Mouse (Mus musculus) liver, embryonic 16.5 days (tissue): Measurements from ENCODE around the gene Cda. TPM values are rescaled to one million over a fixed set of nuclear protein-coding genes. Genes with fewer than 3 reads are reported as not detected.

Source experiments
- ATAC-seq: fragments of 200-750 bp; cut with Nextera tagmentation; 2 replicates; pipeline ENCODE4 v1.8.0; 2017; ENCODE audit warnings: low read depth, mild to moderate bottlenecking, moderate number of reproducible peaks, moderate library complexity
- H3K27ac ChIP-seq: fragments of 300-500 bp; sonication (generic); 2 replicates; pipeline ENCODE4 v1.5.1; 2014; ENCODE audit warnings: mild to moderate bottlenecking, low read length
- H3K27me3 ChIP-seq: fragments of 300-500 bp; sonication (generic); 2 replicates; pipeline ENCODE4 v1.6.1; 2014; ENCODE audit warnings: low read depth, low read length, mixed read lengths; ENCODE audit not compliant: control insufficient read depth, insufficient read depth
- H3K36me3 ChIP-seq: fragments of 300-500 bp; sonication (generic); 2 replicates; pipeline ENCODE4 v1.6.1; 2014; ENCODE audit warnings: mild to moderate bottlenecking; ENCODE audit not compliant: control insufficient read depth, insufficient read depth
- H3K4me1 ChIP-seq: fragments of 300-500 bp; sonication (generic); 2 replicates; pipeline ENCODE4 v1.6.1; 2014; ENCODE audit warnings: low read depth, low read length, mixed read lengths; ENCODE audit not compliant: control insufficient read depth
- H3K4me2 ChIP-seq: fragments of 300-500 bp; sonication (generic); 2 replicates; pipeline ENCODE4 v1.6.1; 2014; ENCODE audit warnings: low read depth, low read length, mixed read lengths
- H3K4me3 ChIP-seq: fragments of 300-500 bp; sonication (generic); 2 replicates; pipeline ENCODE4 v1.5.1; 2014; ENCODE audit warnings: low read depth, mild to moderate bottlenecking, low read length
- H3K9ac ChIP-seq: fragments of 300-500 bp; sonication (generic); 2 replicates; pipeline ENCODE4 v1.6.1; 2014; ENCODE audit warnings: low read depth, low read length
- H3K9me3 ChIP-seq: fragments of 300-500 bp; sonication (generic); replicated peaks from 2 replicates; pipeline ENCODE4 v1.6.1; 2016; ENCODE audit warnings: low read length; ENCODE audit not compliant: control insufficient read depth
- WGBS: fragments of 180-500 bp; shearing (Covaris S2); extraction: QIAGEN DNeasy Blood & Tissue Kit; methylation state at CpG from one replicate; pipeline ENCODE4 v1.1.7; 2014; ENCODE audit not compliant: insufficient replicate concordance; 5-methylcytosine and 5-hydroxymethylcytosine counted together
- polyA plus RNA-seq: library from polyadenylated mRNA; unstranded; fragments of >200 nt; fragmentation: Nextera tagmentation; extraction: Ambion mirVana; gene quantifications from 2 replicates; pipeline ENCODE4 v1.2.1, GENCODE M21; 2015

Cda gene
- 4.6 and 5.7 TPM in 2 replicates for polyA plus RNA-seq

DNA sequence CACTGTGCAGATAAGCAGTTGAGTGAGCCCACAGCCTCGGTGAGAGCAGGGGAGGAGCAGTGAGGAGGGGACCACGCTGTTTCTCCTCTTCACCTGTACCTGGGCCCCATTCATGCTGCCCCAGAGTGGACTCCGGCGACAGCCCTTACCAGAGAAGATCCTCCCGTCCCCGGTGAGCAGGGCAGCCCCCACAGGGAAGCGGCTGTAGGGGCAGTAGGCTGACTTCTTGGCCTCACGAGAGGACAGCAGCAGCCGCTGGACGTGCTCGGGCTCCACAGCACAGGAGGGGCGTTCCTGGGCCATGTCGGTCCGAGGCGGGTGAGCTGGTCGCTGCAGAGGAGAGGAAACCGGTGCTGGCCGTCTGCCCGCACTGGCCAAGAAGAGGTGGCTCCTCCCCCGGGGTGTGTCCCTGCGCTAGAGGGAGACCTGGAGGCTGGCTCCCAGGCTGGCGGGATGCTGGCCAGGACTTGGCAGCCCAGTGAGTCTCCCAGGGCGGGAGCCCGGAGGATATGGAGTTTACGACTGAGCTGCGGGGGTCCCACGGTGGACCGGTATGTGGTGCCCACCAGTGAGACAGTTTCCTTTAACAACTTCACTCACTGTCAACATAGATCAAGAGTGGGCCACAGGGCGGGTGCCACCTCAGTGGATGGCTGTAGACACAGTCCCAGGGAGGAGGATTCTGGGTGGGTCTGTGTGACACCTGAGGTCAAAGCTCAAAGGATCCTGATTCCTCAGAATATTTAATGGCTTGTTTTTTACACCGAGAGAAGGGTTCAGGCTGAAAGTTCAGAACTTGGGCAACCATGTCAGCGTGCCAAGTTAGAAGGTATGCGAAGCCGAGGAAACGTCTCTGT is at the start of gene Cda:
Gene Cda (minus strand): TSS at position 352 of the 857 bp plus-strand sequence.
- WGBS = 4% methylated on average over 34 of the region's 34 CpGs
- H3K27ac ChIP-seq = peak within 1 kb of the TSS; percentile 33; the same call in 1 of the 2 replicates

DNA sequence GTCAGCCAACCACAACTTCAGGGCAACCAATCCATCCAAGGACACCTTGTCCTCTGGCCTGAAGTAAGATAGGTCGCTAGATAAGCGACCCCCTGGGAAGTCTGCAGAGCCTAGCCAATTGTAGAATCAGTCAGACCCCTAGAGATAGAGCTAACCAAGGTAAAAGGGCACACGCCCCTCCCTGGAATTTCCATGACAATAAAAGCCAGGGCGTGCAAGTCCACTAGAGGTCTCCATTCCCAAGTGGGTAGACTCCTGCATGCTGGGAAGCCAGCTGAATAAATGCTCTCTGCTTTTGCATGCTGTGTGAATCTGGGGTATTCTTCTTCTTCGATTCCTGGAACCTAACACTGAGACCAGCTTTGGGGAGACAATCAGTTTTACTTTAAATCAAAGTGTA is 48.6 kb upstream of the Cda start:
- Histone ChIP-seq H3K27me3 (peaks cover 2% of the 10 kb centered on the region; the same call in 1 of the 2 replicates), H3K27ac (no peak overlapping the region), H3K9me3 (no peaks in the 10 kb centered on the region), H3K4me2 (no peak overlapping the region), H3K9ac (no peak overlapping the region), H3K36me3 (no peaks in the 10 kb centered on the region), H3K4me1 (no peaks in the 10 kb centered on the region), H3K4me3 (no peak overlapping the region)
- WGBS = 51% methylated on average over 5 of the region's 5 CpGs
- ATAC-seq = no peak

More for the DNA sequence above, at the start of gene Cda:
- H3K4me3 ChIP-seq = peak within 1 kb of the TSS; percentile 53
- peaks cover 3% of the 10 kb centered on the region; the same call in 1 of the 2 replicates for H3K27me3 ChIP-seq
- peak within 1 kb of the TSS; percentile 45; the same call in 1 of the 2 replicates for H3K9ac ChIP-seq
- no peaks in the 10 kb centered on the region; the same call in 1 of the 2 replicates for H3K4me1 ChIP-seq
- ATAC-seq = peak; percentile 92
- peak within 1 kb of the TSS; percentile 40 for H3K4me2 ChIP-seq
- no peaks in the 10 kb centered on the region for H3K36me3 ChIP-seq
- H3K9me3 ChIP-seq = no peaks in the 10 kb centered on the region

DNA sequence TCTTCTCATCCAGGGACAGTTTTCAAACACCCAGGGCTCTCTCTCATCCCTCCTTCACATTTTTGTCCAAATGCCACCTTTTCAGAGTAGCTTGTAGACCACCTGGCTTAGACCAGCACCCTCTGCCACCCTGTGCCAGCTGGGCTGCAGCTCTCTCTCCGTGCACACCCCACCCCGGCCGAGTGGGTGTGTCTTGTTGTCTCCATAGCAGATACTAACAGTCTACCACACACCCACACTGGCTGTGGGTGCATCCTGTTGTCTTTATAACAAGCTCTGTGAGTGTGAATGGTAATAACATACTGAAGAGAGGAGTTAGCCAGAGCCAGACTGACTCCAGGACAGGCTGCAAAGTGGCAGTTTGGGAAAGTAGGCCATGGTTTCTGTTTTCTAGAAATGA is 48.2 kb upstream of the Cda start:
- Histone ChIP-seq H3K27ac (no peak overlapping the region), H3K36me3 (no peaks in the 10 kb centered on the region), H3K4me1 (no peaks in the 10 kb centered on the region), H3K9ac (no peak overlapping the region), H3K9me3 (no peaks in the 10 kb centered on the region), H3K4me3 (no peak overlapping the region), H3K27me3 (peaks cover 2% of the 10 kb centered on the region; the same call in 1 of the 2 replicates), H3K4me2 (no peak overlapping the region)
- ATAC-seq = no peak
- 39% methylated on average over 3 of the region's 3 CpGs for WGBS

DNA sequence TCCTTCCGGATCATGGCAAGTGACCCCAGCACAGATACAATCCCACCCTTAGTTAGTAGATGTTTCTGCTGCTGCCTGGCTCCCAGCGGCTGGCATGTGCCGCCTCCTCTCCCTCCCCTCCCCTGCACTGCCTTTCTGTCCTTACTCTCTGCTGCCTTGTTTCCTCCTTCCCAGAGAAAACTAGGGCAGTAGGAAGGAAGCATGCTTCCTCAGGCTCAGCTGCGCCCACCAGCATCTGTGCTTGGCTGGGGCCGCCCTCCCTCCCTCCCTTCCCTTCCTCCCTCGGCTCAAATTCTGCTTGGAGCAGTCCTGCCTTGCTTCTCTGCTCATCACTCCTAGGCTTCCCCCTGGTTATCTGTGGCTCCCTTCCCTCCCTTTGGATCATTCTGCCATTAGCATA is 46.9 kb upstream of the Cda start:
- no peak overlapping the region for H3K4me3 ChIP-seq
- H3K9me3 ChIP-seq = no peaks in the 10 kb centered on the region
- no peaks in the 10 kb centered on the region for H3K4me1 ChIP-seq
- H3K27ac ChIP-seq = no peak overlapping the region
- no peak for ATAC-seq
- H3K27me3 ChIP-seq = peaks cover 2% of the 10 kb centered on the region; the same call in 1 of the 2 replicates
- H3K36me3 ChIP-seq = no peaks in the 10 kb centered on the region
- WGBS = 28% methylated on average over 6 of the region's 6 CpGs
- H3K4me2 ChIP-seq = no peak overlapping the region
- H3K9ac ChIP-seq = no peak overlapping the region

DNA sequence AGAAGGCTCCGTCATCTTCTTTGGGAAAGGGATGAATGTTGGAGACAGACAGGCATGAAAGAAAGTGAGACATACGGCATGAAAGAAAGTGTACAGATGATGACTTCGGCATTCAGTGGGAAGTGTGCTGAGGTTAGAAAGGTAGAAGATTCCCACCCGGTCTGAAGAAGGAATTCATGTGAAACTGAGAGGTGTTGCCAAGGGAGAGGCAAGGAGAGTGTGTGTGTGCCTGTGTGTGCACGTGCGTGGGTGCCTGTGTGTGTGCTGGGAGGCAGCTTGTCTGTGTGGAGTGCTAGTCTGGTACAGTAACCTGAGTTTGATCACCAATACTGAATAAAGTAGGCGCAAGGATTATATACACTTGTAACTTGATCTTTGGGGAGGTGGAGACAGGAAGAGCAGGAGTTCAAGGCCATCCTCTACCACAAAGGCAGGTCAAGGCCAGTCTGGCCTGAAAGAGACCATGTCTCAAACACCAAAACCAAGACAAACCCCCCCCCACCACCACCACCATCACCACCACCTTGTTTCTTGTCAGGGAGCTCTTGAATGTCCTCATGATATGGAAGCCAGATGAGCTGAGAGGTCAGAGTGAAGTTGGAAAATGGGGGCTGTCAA is 43.8 kb upstream of the Cda start:
- 42% methylated on average over 7 of the region's 7 CpGs for WGBS
- H3K27ac ChIP-seq = no peak overlapping the region
- no peak for ATAC-seq
- H3K9me3 ChIP-seq = no peaks in the 10 kb centered on the region
- no peaks in the 10 kb centered on the region for H3K4me1 ChIP-seq
- peaks cover 2% of the 10 kb centered on the region; the same call in 1 of the 2 replicates for H3K27me3 ChIP-seq
- no peaks in the 10 kb centered on the region for H3K36me3 ChIP-seq
- no peak overlapping the region for H3K4me3 ChIP-seq
- H3K9ac ChIP-seq = no peak overlapping the region
- H3K4me2 ChIP-seq = no peak overlapping the region

DNA sequence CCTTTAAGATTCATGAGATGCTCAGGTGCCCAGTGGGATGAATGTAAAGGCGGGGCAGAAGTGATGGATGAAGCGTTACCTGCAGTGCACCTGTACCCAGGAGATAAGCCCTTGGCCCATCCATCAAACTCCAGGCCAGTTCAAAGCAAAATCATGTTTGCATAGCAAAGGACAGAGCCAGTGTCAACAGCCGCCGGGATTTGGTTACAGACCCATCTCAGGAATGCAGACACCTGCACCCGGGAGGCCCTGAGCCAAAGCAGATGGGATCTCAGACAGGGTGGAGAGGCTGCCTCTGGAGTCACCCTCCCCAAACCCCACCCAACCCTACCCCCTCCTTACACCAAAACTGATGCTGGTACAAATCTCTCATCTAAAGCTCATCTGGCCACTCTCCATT is 43.2 kb upstream of the Cda start:
- WGBS = 35% methylated on average over 5 of the region's 5 CpGs

DNA sequence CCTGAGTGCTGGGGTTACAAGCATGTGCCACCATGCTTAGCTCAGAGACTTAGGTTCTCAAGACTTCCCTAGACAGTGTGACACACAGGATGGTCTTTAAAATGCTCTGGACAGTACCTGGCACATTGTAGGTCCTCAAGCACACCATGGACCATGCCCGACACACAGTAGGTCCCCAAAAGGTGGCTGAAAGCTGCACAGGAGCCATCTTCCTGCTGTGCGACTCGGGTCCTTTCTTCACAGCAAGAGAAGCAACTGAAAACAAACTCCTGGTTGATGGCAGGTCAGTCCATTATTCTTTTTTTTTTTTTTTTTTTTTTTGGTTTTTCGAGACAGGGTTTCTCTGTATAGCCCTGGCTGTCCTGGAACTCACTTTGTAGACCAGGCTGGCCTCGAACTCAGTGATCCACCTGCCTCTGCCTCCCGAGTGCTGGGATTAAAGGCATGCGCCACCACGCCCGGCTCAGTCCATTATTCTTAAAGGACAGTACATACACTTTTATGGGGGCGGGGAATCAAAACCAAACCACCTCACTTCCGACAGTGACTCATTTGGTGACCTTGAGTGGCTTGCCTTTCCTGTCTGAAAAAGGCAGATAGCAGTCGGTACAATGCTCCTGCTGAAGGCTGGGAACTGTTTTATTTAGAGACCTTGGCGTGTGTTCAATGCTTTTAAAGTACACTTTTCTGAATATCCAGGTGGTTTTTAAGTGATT is 39.8 kb upstream of the Cda start:
- no peaks in the 10 kb centered on the region for H3K9me3 ChIP-seq
- ATAC-seq = no peak
- H3K9ac ChIP-seq = no peak overlapping the region
- H3K27me3 ChIP-seq = no peaks in the 10 kb centered on the region
- H3K4me1 ChIP-seq = no peaks in the 10 kb centered on the region
- H3K4me2 ChIP-seq = no peak overlapping the region
- 26% methylated on average over 12 of the region's 13 CpGs for WGBS
- H3K36me3 ChIP-seq = no peaks in the 10 kb centered on the region
- H3K27ac ChIP-seq = no peak overlapping the region
- no peak overlapping the region for H3K4me3 ChIP-seq

More for the DNA sequence above, 43.2 kb upstream of the Cda start:
- ATAC-seq = no peak
- peaks cover 2% of the 10 kb centered on the region; the same call in 1 of the 2 replicates for H3K27me3 ChIP-seq
- H3K27ac ChIP-seq = no peak overlapping the region
- no peak overlapping the region for H3K4me3 ChIP-seq
- H3K4me2 ChIP-seq = no peak overlapping the region
- no peaks in the 10 kb centered on the region for H3K9me3 ChIP-seq
- H3K4me1 ChIP-seq = no peaks in the 10 kb centered on the region
- H3K9ac ChIP-seq = no peak overlapping the region
- H3K36me3 ChIP-seq = no peaks in the 10 kb centered on the region

DNA sequence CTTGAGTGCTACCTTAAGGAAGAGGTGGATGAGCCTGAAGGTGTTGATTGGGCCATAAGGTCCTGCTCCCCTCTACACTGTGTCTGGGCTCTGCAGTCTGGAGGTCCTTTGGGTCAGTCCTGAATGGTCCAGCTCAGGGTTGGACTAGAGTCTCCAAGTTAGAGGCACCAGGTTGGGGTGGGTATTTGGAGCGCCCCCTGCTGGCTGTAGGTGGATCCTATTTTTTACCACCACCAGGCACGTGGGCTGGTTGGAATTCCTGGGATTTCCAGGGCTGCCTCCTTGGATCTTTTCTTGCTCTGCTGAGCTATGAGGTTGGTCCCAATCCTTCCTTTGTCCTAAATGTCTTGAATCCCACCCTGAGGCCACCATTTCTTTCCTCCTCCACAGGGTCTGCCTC is 37.0 kb upstream of the Cda start:
- no peak overlapping the region for H3K4me2 ChIP-seq
- H3K9me3 ChIP-seq = no peaks in the 10 kb centered on the region
- H3K4me1 ChIP-seq = no peaks in the 10 kb centered on the region
- no peak overlapping the region for H3K4me3 ChIP-seq
- no peaks in the 10 kb centered on the region for H3K36me3 ChIP-seq
- no peak for ATAC-seq
- no peaks in the 10 kb centered on the region; the same call in 1 of the 2 replicates for H3K27me3 ChIP-seq
- H3K9ac ChIP-seq = no peak overlapping the region
- WGBS = 0% methylated on average over 2 of the region's 2 CpGs
- H3K27ac ChIP-seq = no peak overlapping the region
